Mouse (Mus musculus): ENCODE data around the gene Grin2b. TPM values are rescaled to one million over a fixed set of nuclear protein-coding genes. Genes with fewer than 3 reads are reported as not detected.

Gene Grin2b
- polyA plus RNA-seq, 1 experiment from 2014 or later = 62.4 TPM

DNA sequence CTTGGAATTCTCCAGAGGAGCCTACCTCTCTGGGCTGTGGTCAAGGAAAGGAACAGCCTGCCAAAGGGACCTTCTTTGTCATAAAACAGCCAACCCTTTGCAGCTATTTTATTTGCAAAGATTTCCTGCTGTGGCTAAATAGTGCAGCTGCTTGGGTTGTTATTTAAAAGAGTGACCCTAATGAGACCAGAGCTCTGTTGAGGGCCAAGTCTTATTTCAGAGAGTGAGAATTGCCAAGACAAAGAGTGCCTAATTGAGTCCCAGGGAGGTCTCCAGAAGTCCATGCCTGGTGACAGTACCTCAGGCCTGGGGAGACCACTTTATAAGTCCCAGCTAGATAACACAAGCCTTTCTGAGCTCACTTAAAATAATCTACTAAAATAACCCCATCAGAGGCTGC, 255.6 kb downstream of the Grin2b start:
- Histone ChIP-seq H3K9ac (no peak overlapping the region), H3K27me3 (no peaks in the 10 kb centered on the region), H3K4me2 (no peak overlapping the region), H3K9me3 (no peaks in the 10 kb centered on the region), H3K4me3 (no peak overlapping the region), H3K4me1 (replicated peaks) (0 out of 2 replicates have a peak, but pooled peaks cover 2% of the 10 kb centered on the region), H3K36me3 (peaks cover 4% of the 10 kb centered on the region; the same call in 1 of the 2 replicates), H3K27ac (replicated peaks) (no peak overlapping the region)
- no peak for ATAC-seq (ENCODE audit: low FRiP score, low read depth)

GRCm38 (mm10) chr6:135914608-135915007, 258.7 kb downstream of the Grin2b start:
- WGBS = 95% methylated on average over 5 of the region's 5 CpGs
- Histone ChIP-seq H3K27ac (replicated peaks) (no peak overlapping the region), H3K9me3 (no peaks in the 10 kb centered on the region), H3K4me1 (replicated peaks) (0 out of 2 replicates have a peak, but pooled peaks cover 6% of the 10 kb centered on the region), H3K9ac (no peak overlapping the region), H3K4me2 (no peak overlapping the region), H3K27me3 (no peaks in the 10 kb centered on the region), H3K36me3 (no peaks in the 10 kb centered on the region), H3K4me3 (no peak overlapping the region)
- ATAC-seq (ENCODE audit: low FRiP score, low read depth) = no peak

GRCm38 (mm10) chr6:135912114-135912513, 261.2 kb downstream of the Grin2b start:
- H3K9ac ChIP-seq = no peak overlapping the region
- H3K36me3 ChIP-seq = no peaks in the 10 kb centered on the region
- no peaks in the 10 kb centered on the region for H3K9me3 ChIP-seq
- H3K4me3 ChIP-seq = no peak overlapping the region
- WGBS = 39% methylated on average over 3 of the region's 3 CpGs
- ATAC-seq (ENCODE audit: low FRiP score, low read depth) = peak; percentile 54; the same call in 1 of the 2 replicates
- peaks cover 13% of the 10 kb centered on the region for H3K4me1 ChIP-seq (replicated peaks)
- no peak overlapping the region for H3K4me2 ChIP-seq
- H3K27ac ChIP-seq (replicated peaks) = no peak overlapping the region
- no peaks in the 10 kb centered on the region for H3K27me3 ChIP-seq

DNA sequence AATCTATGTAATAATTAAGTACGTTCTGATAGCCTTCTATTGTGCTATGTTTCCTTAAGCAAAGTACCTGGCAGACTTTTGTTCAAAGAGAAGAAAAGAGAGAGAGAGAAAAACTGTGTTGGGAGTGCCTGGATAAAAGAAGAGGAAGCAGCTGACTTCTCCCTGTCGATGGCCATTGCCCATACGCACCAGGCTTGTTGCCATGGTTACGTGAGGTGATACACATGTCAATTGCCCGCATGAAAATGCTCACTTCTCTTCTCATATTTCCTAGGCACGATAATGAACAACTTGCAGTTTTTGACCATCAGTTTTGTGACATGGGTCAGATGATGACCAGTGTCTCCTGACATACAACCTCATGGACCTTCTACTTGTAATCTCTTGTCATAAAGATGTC, 262.2 kb downstream of the Grin2b start:
- no peaks in the 10 kb centered on the region for H3K36me3 ChIP-seq
- no peaks in the 10 kb centered on the region for H3K27me3 ChIP-seq
- no peaks in the 10 kb centered on the region for H3K9me3 ChIP-seq
- no peak overlapping the region for H3K27ac ChIP-seq (replicated peaks)
- WGBS = 66% methylated on average over 6 of the region's 6 CpGs
- H3K4me2 ChIP-seq = no peak overlapping the region
- no peak for ATAC-seq (ENCODE audit: low FRiP score, low read depth)
- H3K4me3 ChIP-seq = no peak overlapping the region
- no peak overlapping the region for H3K9ac ChIP-seq
- H3K4me1 ChIP-seq (replicated peaks) = peaks cover 18% of the 10 kb centered on the region

- H3K27ac ChIP-seq (replicated peaks) = no peak overlapping the region
- no peaks in the 10 kb centered on the region for H3K36me3 ChIP-seq
- peak; percentile 81 for ATAC-seq (ENCODE audit: low FRiP score, low read depth)
- no peaks in the 10 kb centered on the region for H3K9me3 ChIP-seq
- no peak overlapping the region for H3K9ac ChIP-seq
- no peak overlapping the region for H3K4me2 ChIP-seq
- H3K4me3 ChIP-seq = no peak overlapping the region
- WGBS = 21% methylated on average over 20 of the region's 20 CpGs
- H3K4me1 ChIP-seq (replicated peaks) = peaks cover 32% of the 10 kb centered on the region
- H3K27me3 ChIP-seq = no peaks in the 10 kb centered on the region
Measured at GRCm38 (mm10) chr6:135907540-135908320, 265.6 kb downstream of the Grin2b start.

GRCm38 (mm10) chr6:135907137-135907536, 266.2 kb downstream of the Grin2b start:
- H3K9ac ChIP-seq = no peak overlapping the region
- H3K4me2 ChIP-seq = no peak overlapping the region
- H3K27ac ChIP-seq (replicated peaks) = no peak overlapping the region
- no peaks in the 10 kb centered on the region for H3K36me3 ChIP-seq
- ATAC-seq (ENCODE audit: low FRiP score, low read depth) = no peak
- 70% methylated on average over 8 of the region's 8 CpGs for WGBS
- peaks cover 30% of the 10 kb centered on the region for H3K4me1 ChIP-seq (replicated peaks)
- no peaks in the 10 kb centered on the region for H3K9me3 ChIP-seq
- no peaks in the 10 kb centered on the region for H3K27me3 ChIP-seq
- no peak overlapping the region for H3K4me3 ChIP-seq

- Histone ChIP-seq H3K36me3 (no peaks in the 10 kb centered on the region), H3K27me3 (no peaks in the 10 kb centered on the region), H3K4me2 (no peak overlapping the region), H3K9me3 (no peaks in the 10 kb centered on the region), H3K4me3 (no peak overlapping the region), H3K27ac (replicated peaks) (no peak overlapping the region), H3K4me1 (replicated peaks) (peaks cover 39% of the 10 kb centered on the region), H3K9ac (no peak overlapping the region)
- ATAC-seq (ENCODE audit: low FRiP score, low read depth) = no peak
- WGBS = 71% methylated on average over 5 of the region's 5 CpGs
Measured at GRCm38 (mm10) chr6:135904391-135904790, 268.9 kb downstream of the Grin2b start.

GRCm38 (mm10) chr6:135900410-135900809, 272.9 kb downstream of the Grin2b start:
- 81% methylated on average over 10 of the region's 10 CpGs for WGBS
- H3K4me2 ChIP-seq = no peak overlapping the region

DNA sequence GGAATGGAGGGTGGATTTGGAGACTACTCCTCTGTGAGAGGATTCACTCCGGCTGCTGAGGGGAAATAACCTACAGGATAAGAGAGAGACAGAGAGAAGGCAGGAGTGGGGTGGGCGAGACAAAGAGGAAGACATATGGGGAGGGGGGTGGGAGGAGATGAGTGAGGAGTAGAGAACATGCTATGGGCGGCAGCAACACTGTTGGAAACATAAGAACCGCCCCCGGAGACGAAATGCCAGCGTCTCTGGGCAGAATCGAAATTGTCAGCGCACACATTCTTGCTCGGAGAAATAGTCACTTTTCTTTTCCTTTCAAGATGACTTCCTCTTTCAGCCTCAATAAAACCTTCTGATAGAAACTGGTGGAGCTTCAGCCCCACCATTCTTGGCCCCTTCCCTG, 274.1 kb downstream of the Grin2b start:
- H3K9me3 ChIP-seq = no peaks in the 10 kb centered on the region
- H3K27me3 ChIP-seq = no peaks in the 10 kb centered on the region
- H3K4me2 ChIP-seq = no peak overlapping the region
- no peak overlapping the region for H3K4me3 ChIP-seq
- ATAC-seq (ENCODE audit: low FRiP score, low read depth) = no peak
- H3K4me1 ChIP-seq (replicated peaks) = 0 out of 2 replicates have a peak, but pooled peaks cover 13% of the 10 kb centered on the region
- no peaks in the 10 kb centered on the region for H3K36me3 ChIP-seq
- H3K27ac ChIP-seq (replicated peaks) = no peak overlapping the region
- H3K9ac ChIP-seq = no peak overlapping the region
- 75% methylated on average over 10 of the region's 10 CpGs for WGBS

More at GRCm38 (mm10) chr6:135900410-135900809, 272.9 kb downstream of the Grin2b start:
- Histone ChIP-seq H3K4me3 (no peak overlapping the region), H3K27ac (replicated peaks) (no peak overlapping the region), H3K36me3 (no peaks in the 10 kb centered on the region), H3K9ac (no peak overlapping the region), H3K27me3 (no peaks in the 10 kb centered on the region), H3K4me1 (replicated peaks) (0 out of 2 replicates have a peak, but pooled peaks cover 22% of the 10 kb centered on the region), H3K9me3 (no peaks in the 10 kb centered on the region)
- ATAC-seq (ENCODE audit: low FRiP score, low read depth) = no peak

DNA sequence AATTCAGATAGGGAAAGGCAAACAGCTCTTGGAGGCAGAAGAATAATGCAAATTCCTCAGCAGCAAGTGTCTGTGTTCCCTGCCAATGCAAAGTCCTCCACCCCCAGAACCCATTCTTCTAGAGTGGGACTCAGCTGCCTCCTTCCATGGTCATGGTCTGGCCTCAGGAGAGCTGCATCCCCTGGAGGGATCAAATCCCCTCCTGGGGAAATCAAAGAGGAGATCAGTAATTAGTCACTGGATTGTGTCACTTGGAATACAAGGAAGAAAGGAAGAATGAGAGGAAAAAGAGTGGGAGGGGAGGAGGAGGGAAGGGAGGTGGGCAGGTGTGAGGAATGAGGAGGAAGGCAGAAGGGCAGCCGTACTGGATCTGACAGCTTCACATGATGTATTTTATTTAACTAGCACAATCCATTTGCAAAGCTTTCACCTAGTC, 278.5 kb downstream of the Grin2b start:
- Histone ChIP-seq H3K4me2 (no peak overlapping the region), H3K36me3 (no peaks in the 10 kb centered on the region), H3K4me1 (replicated peaks) (0 out of 2 replicates have a peak, but pooled peaks cover 7% of the 10 kb centered on the region), H3K27me3 (no peaks in the 10 kb centered on the region), H3K4me3 (no peak overlapping the region), H3K9ac (no peak overlapping the region), H3K27ac (replicated peaks) (no peak overlapping the region), H3K9me3 (no peaks in the 10 kb centered on the region)
- no peak for ATAC-seq (ENCODE audit: low FRiP score, low read depth)
- 45% methylated on average over 1 of the region's 1 CpGs for WGBS

DNA sequence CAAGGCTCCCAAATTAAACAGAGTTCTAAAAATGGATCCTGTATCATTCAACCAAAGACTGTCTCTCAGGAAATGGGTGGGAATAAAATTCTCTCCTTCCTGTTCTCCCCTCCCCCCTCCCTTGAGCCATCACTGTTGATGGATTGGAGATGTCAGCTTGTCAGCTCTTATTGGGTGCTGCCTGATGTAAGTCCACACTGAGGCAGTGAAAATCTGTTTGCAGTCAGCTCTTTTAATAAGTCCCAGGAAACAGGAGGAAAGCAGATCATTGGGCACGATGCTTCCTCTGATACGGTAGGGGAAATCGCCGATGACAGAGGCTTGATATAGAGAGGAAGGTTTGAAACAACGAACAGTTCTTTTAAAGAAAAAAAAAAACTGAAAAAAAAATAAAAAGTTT, 290.7 kb downstream of the Grin2b start:
- Histone ChIP-seq H3K9me3 (no peaks in the 10 kb centered on the region), H3K4me3 (no peak overlapping the region), H3K9ac (no peak overlapping the region), H3K27me3 (no peaks in the 10 kb centered on the region), H3K27ac (replicated peaks) (no peak overlapping the region), H3K4me2 (no peak overlapping the region), H3K36me3 (no peaks in the 10 kb centered on the region), H3K4me1 (replicated peaks) (no peaks in the 10 kb centered on the region)
- ATAC-seq (ENCODE audit: low FRiP score, low read depth) = no peak
- 64% methylated on average over 5 of the region's 5 CpGs for WGBS

- no peaks in the 10 kb centered on the region for H3K27me3 ChIP-seq
- no peak overlapping the region for H3K9ac ChIP-seq
- no peak overlapping the region for H3K27ac ChIP-seq (replicated peaks)
- no peak for ATAC-seq (ENCODE audit: low FRiP score, low read depth)
- H3K4me2 ChIP-seq = no peak overlapping the region
- no peaks in the 10 kb centered on the region for H3K4me1 ChIP-seq (replicated peaks)
- H3K4me3 ChIP-seq = no peak overlapping the region
- no peaks in the 10 kb centered on the region for H3K9me3 ChIP-seq
- no peaks in the 10 kb centered on the region for H3K36me3 ChIP-seq
- 64% methylated on average over 8 of the region's 8 CpGs for WGBS
Measured at GRCm38 (mm10) chr6:135876163-135876726, 297.1 kb downstream of the Grin2b start.
